Mouse (Mus musculus) frontal cortex, postnatal 10 days (tissue): ENCODE results near the gene Anln.
A peak's percentile ranks its signal among the peaks of the same experiment; 100 is the strongest.

Source experiments
- DNase-seq, 2 experiments: peaks; one replicate each; pipeline ENCODE4 v3.0.0; 2022; ENCODE audit warnings: low spot score in 2 of 2, mixed read lengths in 1 of 2

The Anln gene

GRCm38 (mm10) chr9:22402001-22402400 lies 13.0 kb upstream of the Anln start:
- no peak for DNase-seq

- DNase-seq: no peak
These were observed 10.0 kb upstream of the Anln start for GRCm38 (mm10) chr9:22399021-22399420.

GRCm38 (mm10) chr9:22394725-22395124 lies 5.7 kb upstream of the Anln start:
- DNase-seq: no peak

- DNase-seq: no peak
These were observed 1.4 kb upstream of the Anln start for GRCm38 (mm10) chr9:22390390-22390789.

- no peak for DNase-seq
These were observed 803 bp upstream of the Anln start for GRCm38 (mm10) chr9:22389736-22390245.

- peak in 1 of 2 experiments; percentile 9 for DNase-seq
These were observed 497 bp downstream of the Anln start for GRCm38 (mm10) chr9:22388401-22388980.

GRCm38 (mm10) chr9:22387901-22388300 lies 1.1 kb downstream of the Anln start:
- DNase-seq: no peak

- DNase-seq: no peak
These were observed 3.1 kb downstream of the Anln start for GRCm38 (mm10) chr9:22385890-22386289.

GRCm38 (mm10) chr9:22376086-22376485 lies 12.9 kb downstream of the Anln start:
- no peak for DNase-seq

- no peak for DNase-seq
These were observed 16.2 kb downstream of the Anln start for GRCm38 (mm10) chr9:22372760-22373159.

- no peak for DNase-seq
These were observed 21.0 kb downstream of the Anln start for GRCm38 (mm10) chr9:22368030-22368429.

- DNase-seq: no peak
These were observed 22.4 kb downstream of the Anln start for GRCm38 (mm10) chr9:22366621-22367020.

- DNase-seq: no peak
These were observed 22.8 kb downstream of the Anln start for GRCm38 (mm10) chr9:22366221-22366620.

GRCm38 (mm10) chr9:22360916-22361315 lies 28.1 kb downstream of the Anln start:
- DNase-seq: no peak

GRCm38 (mm10) chr9:22355919-22356318 lies 33.1 kb downstream of the Anln start:
- no peak for DNase-seq

GRCm38 (mm10) chr9:22353901-22354300 lies 35.1 kb downstream of the Anln start:
- no peak for DNase-seq

GRCm38 (mm10) chr9:22353465-22353864 lies 35.5 kb downstream of the Anln start:
- DNase-seq: no peak

GRCm38 (mm10) chr9:22340331-22340730 lies 48.7 kb downstream of the Anln start:
- no peak for DNase-seq

GRCm38 (mm10) chr9:22337217-22337616 lies 51.8 kb downstream of the Anln start:
- no peak for DNase-seq

GRCm38 (mm10) chr9:22327475-22328387 lies 61.3 kb downstream of the Anln start:
- peak; percentile 63 to 79 for DNase-seq

- DNase-seq: no peak
These were observed 61.9 kb downstream of the Anln start for GRCm38 (mm10) chr9:22327099-22327474.

GRCm38 (mm10) chr9:22324579-22324978 lies 64.4 kb downstream of the Anln start:
- DNase-seq: no peak
